Mouse (Mus musculus): Measurements from ENCODE around the gene Nmrk2.
"Not testable (repeated sequence)": the region's sequence is repeated elsewhere in the genome, so short reads cannot be mapped to it uniquely, and the experiment has no call there.

The Nmrk2 gene

DNA sequence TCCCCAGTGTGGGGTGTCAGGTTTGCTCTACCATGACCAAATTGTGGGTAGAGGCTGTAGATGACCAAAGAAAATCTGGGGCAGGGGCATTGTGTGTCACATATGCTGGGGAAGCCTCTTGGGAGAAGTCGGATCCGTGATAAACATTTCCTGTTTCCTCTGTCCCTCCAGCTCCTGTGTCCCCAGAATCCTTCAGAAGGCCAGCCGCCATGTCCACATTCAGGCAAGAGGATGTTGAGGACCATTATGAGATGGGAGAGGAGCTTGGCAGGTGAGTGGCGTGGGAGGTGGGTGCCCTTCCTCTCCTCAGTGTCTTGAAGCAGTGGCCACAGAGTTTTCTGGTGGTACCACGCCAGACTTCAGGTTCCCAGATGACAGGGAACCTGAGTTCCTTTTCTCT is 18.0 kb downstream of the Nmrk2 start, which contains the start of gene 4930442H23Rik:
Gene 4930442H23Rik (minus strand): TSS at position 45 of the 400 bp plus-strand sequence.
- in situ Hi-C loops (cut with MboI, MseI) = no loop called here

DNA sequence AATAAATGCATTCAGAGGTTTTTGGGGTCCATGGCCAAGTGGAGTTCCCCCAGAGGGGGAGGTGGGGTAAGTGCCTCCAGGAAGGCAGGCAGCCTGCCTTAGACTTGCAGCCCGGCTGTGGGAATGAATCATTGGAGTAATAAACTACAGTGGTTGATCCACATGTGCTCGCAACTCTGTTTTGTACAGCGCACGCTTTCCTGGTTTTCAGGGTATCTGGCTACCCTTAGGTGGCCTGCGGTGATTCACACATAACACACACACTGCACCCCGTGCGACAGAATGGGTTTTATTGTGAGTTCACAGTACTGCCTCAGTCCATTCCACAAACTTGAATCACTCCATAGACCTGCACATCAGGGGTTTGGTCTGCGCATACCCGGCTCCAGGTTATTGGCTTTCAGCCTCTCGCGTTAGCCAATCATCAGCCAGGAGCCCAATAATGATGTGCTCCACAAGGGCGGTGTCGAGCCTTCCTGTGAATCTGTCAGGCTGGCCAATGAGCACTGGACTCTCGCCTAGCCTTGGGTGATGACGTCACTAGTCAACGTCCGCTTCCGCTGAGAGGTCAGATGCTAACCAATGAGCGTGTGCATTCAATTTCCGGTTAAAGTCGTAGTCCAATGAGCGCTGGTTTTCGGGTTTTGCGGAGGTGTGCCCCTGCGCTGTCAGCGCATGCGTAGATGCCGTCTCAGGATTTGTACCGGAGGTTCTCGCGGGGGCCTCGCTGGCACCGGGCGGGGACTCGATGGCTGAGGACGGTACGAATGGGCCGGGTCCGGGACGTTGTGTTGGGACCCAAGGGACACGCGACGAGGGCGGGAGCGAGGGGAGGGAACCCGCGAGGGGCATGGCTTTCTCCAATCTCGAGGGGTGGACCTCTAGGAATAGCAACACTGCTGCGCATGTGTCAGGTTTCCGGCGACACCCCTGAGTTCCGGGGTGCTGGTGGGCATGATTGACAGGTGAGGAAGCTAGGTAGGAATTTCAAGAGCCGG is 19.2 kb downstream of the Nmrk2 start, which contains the start of gene Dapk3:
Gene Dapk3 (plus strand): TSS at position 670 of the 998 bp plus-strand sequence.
- in situ Hi-C loops (cut with MboI, MseI) = no loop called here

DNA sequence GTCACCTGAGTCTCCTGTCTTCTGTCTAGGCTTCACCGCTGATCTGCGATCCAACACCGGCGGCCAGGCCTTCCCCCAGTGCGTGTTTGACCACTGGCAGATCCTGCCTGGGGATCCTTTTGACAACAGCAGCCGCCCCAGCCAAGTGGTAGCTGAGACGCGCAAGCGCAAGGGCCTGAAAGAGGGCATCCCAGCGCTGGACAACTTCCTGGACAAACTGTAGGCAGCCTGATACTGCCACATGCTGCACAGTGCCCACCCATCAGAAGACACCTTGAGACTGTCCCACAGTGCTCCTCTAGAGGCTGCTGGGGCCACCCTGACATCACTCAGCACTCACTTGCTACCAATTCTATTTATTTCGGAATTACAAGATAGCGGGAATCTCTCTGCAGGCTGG is 20.0 kb downstream of the Nmrk2 start:
- in situ Hi-C loops (cut with MboI, MseI) = not testable (repeated sequence)

- in situ Hi-C loops (cut with MboI, MseI) = no loop called here
Measured at GRCm38 (mm10) chr10:81180946-81181345, 20.9 kb downstream of the Nmrk2 start.

DNA sequence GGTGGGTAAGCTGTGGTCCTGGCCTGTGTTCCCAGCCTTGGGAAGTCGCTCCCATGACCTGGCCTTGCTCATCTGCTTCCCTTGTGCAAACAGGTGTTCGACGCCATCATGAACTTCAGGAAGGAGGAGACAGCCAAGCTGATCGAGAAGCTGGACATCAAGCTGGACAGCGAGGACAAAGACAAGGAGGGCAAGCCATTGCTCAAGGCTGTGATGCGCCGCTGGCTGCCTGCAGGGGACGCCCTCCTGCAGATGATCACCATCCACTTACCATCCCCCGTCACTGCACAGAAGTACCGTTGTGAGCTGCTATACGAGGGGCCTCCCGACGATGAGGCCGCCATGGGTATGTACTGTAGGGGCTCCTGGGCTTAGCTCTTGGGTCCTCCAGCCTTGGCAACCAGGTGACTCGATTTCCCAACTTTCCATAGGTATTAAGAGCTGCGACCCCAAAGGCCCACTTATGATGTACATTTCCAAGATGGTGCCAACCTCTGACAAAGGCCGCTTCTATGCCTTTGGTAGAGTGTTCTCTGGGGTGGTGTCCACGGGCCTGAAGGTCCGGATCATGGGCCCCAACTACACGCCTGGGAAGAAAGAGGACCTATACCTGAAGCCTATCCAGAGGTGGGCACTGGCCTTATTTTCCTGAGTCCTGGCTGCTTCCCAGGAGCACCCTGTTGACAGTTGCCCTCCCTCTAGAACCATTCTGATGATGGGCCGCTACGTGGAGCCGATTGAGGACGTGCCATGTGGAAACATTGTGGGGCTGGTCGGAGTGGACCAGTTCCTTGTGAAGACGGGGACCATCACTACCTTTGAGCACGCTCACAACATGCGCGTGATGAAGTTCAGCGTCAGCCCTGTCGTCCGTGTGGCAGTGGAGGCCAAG is 22.2 kb downstream of the Nmrk2 start:
- in situ Hi-C loops (cut with MboI, MseI) = loop anchor here (5.0 kb wide), 1 partner anchor 42 kb away; the partner anchor contains the start of gene Zbtb7a

DNA sequence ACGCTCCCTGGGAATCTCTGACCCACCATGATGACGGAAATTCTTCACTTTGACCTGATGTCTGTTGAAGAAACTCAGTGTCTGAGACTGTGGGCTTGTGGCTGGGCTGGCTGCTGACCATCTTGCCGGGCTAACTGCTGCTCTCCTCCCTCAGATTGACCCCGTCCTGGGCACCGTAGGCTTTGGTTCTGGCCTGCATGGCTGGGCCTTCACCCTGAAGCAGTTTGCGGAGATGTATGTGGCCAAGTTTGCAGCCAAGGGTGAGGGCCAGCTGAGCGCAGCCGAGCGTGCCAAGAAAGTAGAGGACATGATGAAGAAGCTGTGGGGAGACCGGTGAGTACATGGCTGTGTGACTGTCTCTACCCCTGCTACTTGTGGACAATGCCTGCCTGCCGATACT is 22.9 kb downstream of the Nmrk2 start:
- in situ Hi-C loops (cut with MboI, MseI) = loop anchor here (5.0 kb wide), 1 partner anchor 42 kb away; the partner anchor contains the start of gene Zbtb7a

DNA sequence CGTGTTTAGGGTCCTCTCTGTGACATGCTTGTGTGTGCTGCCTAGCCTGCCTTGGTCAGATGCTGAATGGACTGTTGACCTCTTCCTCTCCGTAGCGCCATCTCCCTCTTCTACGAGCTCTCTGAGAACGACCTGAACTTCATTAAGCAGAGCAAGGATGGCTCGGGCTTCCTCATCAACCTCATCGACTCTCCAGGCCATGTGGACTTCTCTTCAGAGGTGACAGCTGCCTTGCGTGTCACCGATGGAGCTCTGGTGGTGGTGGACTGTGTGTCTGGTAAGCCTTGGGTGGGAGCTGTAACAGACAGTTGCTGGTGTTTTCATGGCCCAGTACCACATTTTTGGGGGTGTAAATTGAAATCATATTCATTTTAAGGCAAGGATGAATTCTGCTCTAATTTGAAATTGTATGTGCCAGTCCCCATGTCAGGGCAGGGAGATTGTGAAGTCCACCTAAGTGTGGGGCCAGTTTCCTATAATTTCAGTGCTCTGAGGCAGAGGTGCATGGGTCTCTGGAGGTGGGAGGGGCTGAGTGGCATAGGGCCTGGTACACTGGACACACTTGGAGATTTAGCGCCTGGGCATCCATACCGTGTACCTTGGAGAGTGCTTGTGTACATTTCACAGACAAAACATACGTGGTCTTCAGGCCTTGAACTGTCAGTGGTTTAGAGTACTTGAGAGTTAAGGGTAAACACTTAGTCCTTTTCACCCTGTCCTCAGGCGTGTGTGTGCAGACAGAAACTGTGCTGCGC is 23.7 kb downstream of the Nmrk2 start:
- in situ Hi-C loops (cut with MboI, MseI) = loop anchor here (5.0 kb wide), 1 partner anchor 41 kb away; the partner anchor contains the start of gene Zbtb7a

DNA sequence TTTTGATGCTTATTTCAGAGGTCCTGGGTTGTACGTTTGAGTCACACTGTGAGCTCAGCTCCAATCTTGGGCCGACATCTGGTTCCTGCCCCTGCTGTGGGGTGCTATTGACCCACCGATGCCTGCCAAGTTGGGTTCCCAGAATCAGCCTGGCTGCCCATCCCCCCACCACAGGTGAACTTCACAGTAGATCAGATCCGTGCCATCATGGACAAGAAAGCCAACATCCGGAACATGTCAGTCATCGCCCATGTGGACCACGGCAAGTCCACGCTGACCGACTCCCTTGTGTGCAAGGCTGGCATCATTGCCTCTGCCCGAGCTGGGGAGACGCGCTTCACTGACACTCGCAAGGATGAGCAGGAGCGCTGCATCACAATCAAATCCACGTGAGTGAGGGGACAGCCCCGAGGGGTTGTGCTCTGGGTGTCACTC is 24.3 kb downstream of the Nmrk2 start:
- in situ Hi-C loops (cut with MboI, MseI) = loop anchor here (5.0 kb wide), 1 partner anchor 40 kb away; the partner anchor contains the start of gene Zbtb7a

- in situ Hi-C loops (cut with MboI, MseI) = loop anchor here (5.0 kb wide), 1 partner anchor 39 kb away; the partner anchor contains the start of gene Zbtb7a
Measured at GRCm38 (mm10) chr10:81176466-81177271, 25.2 kb downstream of the Nmrk2 start, which contains the start of gene Eef2. TSS of gene Eef2 (plus strand) at chr10:81176631.

- in situ Hi-C loops (cut with MboI, MseI) = loop anchor here (5.0 kb wide), 1 partner anchor 39 kb away; the partner anchor contains the start of gene Zbtb7a
Measured at GRCm38 (mm10) chr10:81175936-81176465, 25.9 kb downstream of the Nmrk2 start.

DNA sequence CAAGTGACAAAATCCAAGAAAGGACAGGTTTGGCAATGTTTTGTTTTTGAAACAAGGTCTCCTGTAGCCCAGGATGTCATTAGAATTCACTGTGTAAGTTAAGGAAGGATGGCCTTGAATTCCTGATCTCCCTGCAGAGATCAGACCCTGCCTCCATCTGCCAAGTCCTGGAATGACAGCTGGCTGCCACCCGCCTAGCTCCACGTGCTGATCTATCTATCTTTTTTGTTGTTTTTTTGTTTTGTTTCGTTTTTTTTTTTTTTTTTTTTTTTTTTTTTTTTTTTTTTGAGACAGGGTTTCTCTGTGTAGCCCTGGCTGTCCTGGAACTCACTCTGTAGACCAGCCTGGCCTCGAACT is 26.5 kb downstream of the Nmrk2 start:
- in situ Hi-C loops (cut with MboI, MseI) = loop anchor here (5.0 kb wide), 1 partner anchor 38 kb away; the partner anchor contains the start of gene Zbtb7a

- in situ Hi-C loops (cut with MboI, MseI) = loop anchor here (5.0 kb wide), 1 partner anchor 37 kb away; the partner anchor contains the start of gene Zbtb7a
Measured at GRCm38 (mm10) chr10:81174617-81175344, 27.1 kb downstream of the Nmrk2 start.

- in situ Hi-C loops (cut with MboI, MseI) = no loop called here
Measured at GRCm38 (mm10) chr10:81173132-81173531, 28.7 kb downstream of the Nmrk2 start.

GRCm38 (mm10) chr10:81169411-81169900 is 32.4 kb downstream of the Nmrk2 start:
- in situ Hi-C loops (cut with MboI, MseI) = not testable (repeated sequence)

GRCm38 (mm10) chr10:81168521-81169244 is 33.2 kb downstream of the Nmrk2 start:
- in situ Hi-C loops (cut with MboI, MseI) = no loop called here

GRCm38 (mm10) chr10:81168087-81168431 is 33.8 kb downstream of the Nmrk2 start:
- in situ Hi-C loops (cut with MboI, MseI) = no loop called here

- in situ Hi-C loops (cut with MboI, MseI) = no loop called here
Measured at GRCm38 (mm10) chr10:81167200-81168086, 34.4 kb downstream of the Nmrk2 start, which contains the start of gene Pias4. TSS of gene Pias4 (minus strand) at chr10:81167923.

Data from T-helper 2 cell (primary cell).